Mouse (Mus musculus): ENCODE measurements around the gene Olfr796.

DNA sequence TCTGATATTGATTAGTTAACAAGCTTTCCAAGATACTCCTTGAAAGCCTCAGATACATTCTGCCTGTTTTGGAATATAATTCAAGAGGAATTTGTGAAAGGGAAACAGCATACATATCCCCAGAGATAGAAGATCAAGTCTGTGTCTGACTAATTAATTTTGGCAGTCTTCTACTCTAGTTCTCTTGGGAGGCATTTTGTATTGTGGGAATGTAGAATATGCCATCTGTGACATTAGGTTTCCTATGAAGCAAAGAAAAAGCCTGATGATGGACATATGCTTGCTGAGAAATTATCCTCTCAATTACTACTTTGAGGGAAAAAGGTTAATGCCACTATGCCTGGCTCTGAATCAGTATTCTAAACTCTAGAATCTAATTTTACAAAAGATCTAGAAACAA is 10.9 kb upstream of the Olfr796 start:
- TF ChIP-seq POLR2A (IDR thresholded peaks at IDR 0.05; ENCODE audit: control insufficient read depth, low read depth, low read length) (no peak), CTCF (IDR thresholded peaks at IDR 0.05; ENCODE audit: control insufficient read depth, insufficient read depth, insufficient replicate concordance, low read depth, low read length) (no peak)

Data from testis, adult 2 months (tissue).